Mouse (Mus musculus) thymus, postnatal 4 days (tissue): ENCODE results near the gene Lyrm7.

ENCODE experiments used
- DNase-seq: peaks from one replicate; pipeline ENCODE4 v3.0.0; 2021

Gene Lyrm7

GRCm38 (mm10) chr11:54796551-54796950 is 64.2 kb downstream of the Lyrm7 start:
- DNase-seq, result no peak

DNA sequence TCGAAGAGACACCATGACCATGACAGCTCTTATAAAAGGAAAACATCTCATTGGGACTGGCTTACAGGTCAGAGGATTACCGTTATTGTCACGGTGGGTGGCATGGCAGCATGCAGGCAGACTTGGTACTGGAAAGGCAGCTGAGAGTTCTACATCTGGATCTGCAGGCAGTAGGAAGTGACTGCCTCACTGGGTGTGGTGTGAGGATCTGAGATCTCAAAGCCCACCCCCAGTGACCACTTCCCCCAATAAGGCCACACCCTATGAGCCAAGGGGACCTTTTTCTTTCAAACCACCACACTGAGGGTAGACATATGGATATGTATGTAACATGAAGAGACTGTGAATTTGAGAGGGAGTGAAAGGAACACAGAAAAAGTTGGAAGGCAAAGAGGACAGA is 66.0 kb downstream of the Lyrm7 start:
- DNase-seq, result no peak

DNA sequence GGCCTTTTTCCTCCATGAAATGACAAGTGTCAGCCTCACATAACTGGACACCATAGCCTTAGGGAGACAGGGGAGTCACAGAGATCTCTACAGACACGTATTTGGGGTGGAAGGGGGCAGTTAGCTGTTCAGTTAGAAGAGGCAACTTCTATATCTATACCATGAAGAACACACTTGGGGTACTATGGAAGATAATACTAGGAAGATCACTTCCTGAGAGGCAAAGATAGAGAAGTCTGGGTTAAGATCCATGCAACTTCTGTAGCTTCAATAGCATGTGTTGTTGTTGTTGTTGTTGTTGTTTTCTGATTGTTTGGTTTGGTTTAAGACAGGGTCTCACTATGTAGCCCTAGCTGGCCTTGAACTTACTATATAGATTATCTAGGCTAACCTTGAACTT is 67.5 kb downstream of the Lyrm7 start:
- DNase-seq, result no peak

DNA sequence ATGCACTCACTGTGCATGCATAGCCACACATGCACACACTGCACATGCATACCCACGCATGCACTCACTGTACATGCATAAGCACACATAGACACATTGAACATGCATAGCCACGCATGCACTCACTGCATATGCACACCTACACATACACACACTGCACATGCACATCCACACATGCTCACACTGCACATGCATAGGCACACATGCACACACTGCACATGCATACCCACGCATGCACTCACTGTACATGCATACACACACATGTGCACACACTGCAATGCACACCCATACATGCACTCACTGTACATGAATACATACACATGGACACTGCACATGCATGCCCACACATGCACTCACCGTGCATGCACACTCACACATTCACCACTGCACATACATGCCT is 69.3 kb downstream of the Lyrm7 start:
- no peak for DNase-seq

GRCm38 (mm10) chr11:54787488-54788474 is 72.9 kb downstream of the Lyrm7 start, which contains the start of gene Cdc42se2:
Gene Cdc42se2, minus strand, starts transcription at chr11:54787675.
- peak; percentile 98 for DNase-seq

GRCm38 (mm10) chr11:54786858-54787487 is 73.7 kb downstream of the Lyrm7 start:
- DNase-seq, result peak; percentile 78

DNA sequence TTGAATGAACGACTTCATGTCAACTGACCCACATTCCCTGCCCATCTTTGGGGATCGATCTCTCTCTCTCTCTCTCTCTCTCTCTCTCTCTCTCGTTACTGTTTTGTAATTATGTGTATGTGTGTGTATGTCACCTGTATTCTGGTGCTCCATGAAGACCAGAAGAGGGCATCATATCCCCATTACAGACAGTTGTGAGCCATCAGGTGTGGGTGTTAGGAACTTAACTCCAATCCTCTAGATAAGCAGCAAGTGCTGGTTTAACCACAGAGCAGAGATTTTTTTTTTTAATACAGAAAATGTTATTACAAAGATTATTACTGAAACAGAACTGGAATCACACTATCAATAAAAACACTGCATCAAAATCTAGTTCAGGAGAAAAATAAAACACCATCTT is 75.2 kb downstream of the Lyrm7 start:
- DNase-seq, result no peak

GRCm38 (mm10) chr11:54784436-54784835 is 76.3 kb downstream of the Lyrm7 start:
- DNase-seq, result no peak

- DNase-seq, result no peak
These were observed 78.5 kb downstream of the Lyrm7 start for GRCm38 (mm10) chr11:54782253-54782652.

DNA sequence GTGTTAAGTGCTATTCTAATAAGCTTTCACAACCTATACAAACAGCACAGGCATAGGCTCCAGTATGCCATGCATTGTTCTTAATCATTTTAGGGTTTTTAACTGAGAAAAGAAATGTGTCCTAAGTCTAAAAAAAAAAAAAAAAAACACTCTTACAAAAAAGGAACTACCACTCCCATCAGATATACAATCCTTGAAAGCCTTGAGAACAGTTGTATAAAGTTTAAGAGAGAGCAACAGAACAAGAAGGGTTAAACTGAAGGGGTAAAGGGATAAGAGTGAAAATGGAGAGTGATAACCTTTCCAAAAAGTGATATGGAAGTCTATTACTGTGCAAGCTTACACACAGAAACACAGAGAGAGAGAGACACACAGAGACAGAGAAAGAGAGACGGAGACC is 80.8 kb downstream of the Lyrm7 start:
- no peak for DNase-seq

GRCm38 (mm10) chr11:54778131-54778844 is 82.4 kb downstream of the Lyrm7 start:
- DNase-seq, result peak; percentile 49

DNA sequence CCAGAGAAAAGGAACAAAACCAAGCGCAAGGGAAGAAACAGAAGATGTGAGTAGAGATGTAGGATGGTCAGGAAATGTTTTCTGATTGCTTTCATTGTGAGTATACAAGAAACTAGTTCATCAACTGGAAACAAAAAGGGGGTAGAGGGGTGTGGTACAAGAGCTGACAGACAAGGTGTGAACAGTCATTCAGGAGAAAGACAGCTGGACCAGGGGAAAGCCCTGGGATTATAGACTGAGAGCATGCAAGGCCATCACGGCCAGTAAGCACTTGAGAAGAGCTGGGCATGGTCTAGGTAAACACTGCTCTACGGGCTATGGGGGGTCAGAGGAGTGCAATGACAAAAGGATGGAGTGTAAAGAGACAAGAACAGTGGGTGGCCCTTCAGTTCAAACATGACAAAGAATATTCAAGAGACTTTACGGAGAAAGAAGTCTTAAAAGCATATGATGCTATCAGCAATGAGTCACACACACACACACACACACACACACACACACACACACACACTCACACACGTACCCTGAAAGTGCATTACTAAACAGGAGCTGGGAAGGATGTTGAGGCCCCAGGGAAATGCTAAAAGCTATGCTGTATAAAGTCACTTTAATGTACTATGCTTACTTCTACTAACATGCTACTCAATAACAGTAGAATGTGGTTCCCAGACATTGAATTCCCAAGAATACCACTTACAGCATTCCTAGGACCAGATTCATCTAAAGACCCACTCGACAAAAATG is 83.2 kb downstream of the Lyrm7 start:
- no peak for DNase-seq
